Mouse (Mus musculus) C2C12 (cell line): ENCODE measurements around the gene Abca8b.

Experiments
- CEBPB ChIP-seq: IDR thresholded peaks from one replicate; pipeline ENCODE4 v1.6.1; 2011; ENCODE audit warnings: low read depth, mild to moderate bottlenecking, control low read depth, moderate library complexity
- CTCF ChIP-seq: IDR thresholded peaks from one replicate; pipeline ENCODE4 v1.5.1; 2011; ENCODE audit not compliant: control insufficient read depth, insufficient read depth, insufficient read length
- FOSL1 ChIP-seq: IDR thresholded peaks from one replicate; pipeline ENCODE4 v1.8.0; 2011; ENCODE audit warnings: mild to moderate bottlenecking, low read length; ENCODE audit not compliant: poor library complexity, insufficient read depth, severe bottlenecking
- MAX ChIP-seq: IDR thresholded peaks from one replicate; pipeline ENCODE4 v1.6.1; 2011; ENCODE audit warnings: mild to moderate bottlenecking, control low read depth
- MYOD1 ChIP-seq: IDR thresholded peaks from one replicate; pipeline ENCODE4 v1.6.1; 2011; ENCODE audit warnings: low read depth; ENCODE audit not compliant: control insufficient read depth, insufficient read length
- MYOG ChIP-seq: IDR thresholded peaks from one replicate; pipeline ENCODE4 v1.6.1; 2011; ENCODE audit not compliant: control insufficient read depth, insufficient read length; ENCODE audit errors: extremely low read depth
- USF1 ChIP-seq: IDR thresholded peaks from one replicate; pipeline ENCODE4 v1.6.1; 2011; ENCODE audit warnings: low read depth, mild to moderate bottlenecking, control low read depth, moderate library complexity

DNA sequence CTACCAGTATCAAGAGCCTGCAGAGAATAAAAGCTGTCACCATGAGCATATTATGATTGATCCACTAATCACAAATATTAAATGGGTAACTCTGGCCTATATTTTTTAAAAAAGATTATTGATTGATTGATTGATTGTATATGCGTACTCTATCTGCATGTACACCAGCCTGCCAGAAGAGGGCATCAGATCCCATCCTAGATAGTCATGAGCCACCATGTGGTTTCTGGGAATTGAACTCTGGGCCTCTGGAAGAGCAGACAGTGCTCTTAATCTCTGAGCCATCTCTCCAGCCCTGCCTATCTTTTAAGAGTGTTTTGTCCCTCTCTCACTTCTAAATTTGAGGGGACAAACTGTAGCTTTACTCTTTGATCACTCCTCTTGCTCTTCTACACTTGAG, 40.5 kb downstream of the Abca8b start:
- TF ChIP-seq CTCF (no peak), MAX (no peak), MYOD1 (no peak), CEBPB (no peak), USF1 (no peak), MYOG (no peak), FOSL1 (no peak)
